Comparison of ENCODE assay signal across 14 mouse cellular contexts in the genomic region with DNA sequence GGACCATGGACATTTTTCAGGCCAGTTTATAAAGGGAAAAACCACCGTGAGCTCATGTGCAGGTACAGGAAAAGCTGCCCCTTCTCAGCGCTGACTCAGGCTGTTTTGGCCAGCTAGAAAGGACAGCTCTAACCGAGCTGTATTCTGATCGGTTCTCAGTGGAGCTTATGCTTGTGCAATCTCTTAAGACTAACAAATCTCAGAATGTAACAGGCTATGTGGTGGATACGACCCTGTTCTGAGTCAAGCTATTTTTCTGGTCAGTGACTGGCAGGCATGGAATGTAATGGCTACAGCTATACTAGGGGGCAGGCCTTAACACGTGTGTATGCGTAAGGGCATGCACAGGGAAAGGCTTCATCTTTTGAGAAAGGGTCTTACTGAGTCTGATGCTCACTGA. TPM values are rescaled to one million over a fixed set of nuclear protein-coding genes. Genes with fewer than 3 reads are reported as not detected.
DNase-seq lines count a peak whose midpoint lies in the region; ATAC-seq and TF ChIP-seq lines count a peak whose summit lies in the region.
"Had no signal": no experiment of that assay in that cellular context is flagged by ENCODE, and none has a peak within 500 bp of the region (broad histone marks: within the 10 kb centered on the region; RNA-seq: fewer than 3 reads in every experiment).

No protein-coding gene starts in this region.

- H3K4me2 ChIP-seq in heart, embryonic 12.5 days = peak overlapping the region; percentile 44; the same call in 1 of the 2 replicates
- H3K4me2 ChIP-seq in lung, embryonic 15.5 days = no peak overlapping the region
- peak overlapping the region; percentile 76 for H3K4me2 ChIP-seq in myocyte (ENCODE audit: low read depth)
- H3K4me2 ChIP-seq: limb, embryonic 15.5 days had no signal

- H3K4me1 ChIP-seq in heart, embryonic 12.5 days (replicated peaks) = peaks cover 24% of the 10 kb centered on the region
- peaks cover 26% of the 10 kb centered on the region for H3K4me1 ChIP-seq in lung, embryonic 15.5 days

- H3K9ac ChIP-seq in heart, embryonic 12.5 days = peak overlapping the region; percentile 32; the same call in 1 of the 2 replicates
- no peak overlapping the region for H3K9ac ChIP-seq in lung, embryonic 15.5 days
- H3K9ac ChIP-seq: limb, embryonic 15.5 days had no signal

- intact Hi-C loops in heart, postnatal 14 days (cut with DNase I) = no loop called here

- no peak for ATAC-seq in heart, embryonic 12.5 days (ENCODE audit: insufficient number of reproducible peaks, low FRiP score)
- no peak for ATAC-seq in lung, embryonic 15.5 days (ENCODE audit: borderline replicate concordance, extremely low read depth, low FRiP score, low TSS enrichment)
- ATAC-seq: Patski had no signal

- DNase-seq in heart, postnatal 14 days = no peak
- DNase-seq in lung, postnatal 25 days (ENCODE audit: low spot score) = no peak
- peak; percentile 91 for DNase-seq in NIH3T3 (ENCODE audit: low read depth)
- no peak for DNase-seq in ovary, adult 18-20 months (ENCODE audit: low spot score)
- DNase-seq: right cerebral cortex, adult 18-20 months; thymus, postnatal 4 days had no signal

- H3K4me3 ChIP-seq in heart, embryonic 12.5 days = no peak overlapping the region
- H3K4me3 ChIP-seq in lung, embryonic 15.5 days = no peak overlapping the region
- no peak overlapping the region for H3K4me3 ChIP-seq in myocyte
- H3K4me3 ChIP-seq: forebrain, embryonic 10.5 days; left cerebral cortex, adult 2 months; limb, embryonic 15.5 days had no signal

- WGBS in heart, embryonic 12.5 days = 51% methylated on average over 7 of the region's 7 CpGs
- 51% methylated on average over 7 of the region's 7 CpGs for WGBS in lung, embryonic 15.5 days

- no peaks in the 10 kb centered on the region for H3K9me3 ChIP-seq in heart, embryonic 12.5 days (replicated peaks)
- H3K9me3 ChIP-seq in lung, embryonic 15.5 days = no peaks in the 10 kb centered on the region
- H3K9me3 ChIP-seq: forebrain, embryonic 10.5 days; limb, embryonic 15.5 days had no signal

- H3ac ChIP-seq in myocyte (ENCODE audit: control insufficient read depth, insufficient read length) = no peak overlapping the region

- H3K27me3 ChIP-seq in heart, embryonic 12.5 days (replicated peaks) = no peaks in the 10 kb centered on the region
- H3K27me3 ChIP-seq in lung, embryonic 15.5 days = no peaks in the 10 kb centered on the region
- H3K27me3 ChIP-seq in myocyte (ENCODE audit: control insufficient read depth, insufficient read depth, insufficient read length) = no peaks in the 10 kb centered on the region
- H3K27me3 ChIP-seq: CH12.LX; limb, embryonic 15.5 days; Patski had no signal

- H3K79me2 ChIP-seq in myocyte (ENCODE audit: control insufficient read depth, insufficient read depth) = peaks cover 55% of the 10 kb centered on the region

- H3K27ac ChIP-seq in heart, embryonic 12.5 days (ENCODE audit: poor library complexity, severe bottlenecking) = peak overlapping the region; percentile 77
- peak overlapping the region; percentile 47; the same call in 1 of the 2 replicates for H3K27ac ChIP-seq in lung, embryonic 15.5 days
- H3K27ac ChIP-seq: forebrain, embryonic 10.5 days; left cerebral cortex, adult 2 months; limb, embryonic 15.5 days had no signal

- no peak for TF ChIP-seq POLR2A in myocyte (IDR thresholded peaks at IDR 0.05; ENCODE audit: insufficient read length, low read depth)

- H3K36me3 ChIP-seq in heart, embryonic 12.5 days = peaks cover 6% of the 10 kb centered on the region; the same call in 1 of the 2 replicates
- H3K36me3 ChIP-seq in lung, embryonic 15.5 days = no peaks in the 10 kb centered on the region
- H3K36me3 ChIP-seq in myocyte (ENCODE audit: control insufficient read depth, insufficient read depth) = no peaks in the 10 kb centered on the region
- H3K36me3 ChIP-seq: forebrain, embryonic 10.5 days; limb, embryonic 15.5 days had no signal

TF ChIP-seq in myocyte, 11 proteins besides CTCF, POLR2A, EP300 and RAD21:
- TF ChIP-seq CEBPB (IDR thresholded peaks at IDR 0.05; ENCODE audit: insufficient read depth, poor library complexity, severe bottlenecking) (peak; percentile 89), MAX (IDR thresholded peaks at IDR 0.05; ENCODE audit: low read depth) (no peak), MYOG (IDR thresholded peaks at IDR 0.05; ENCODE audit: control insufficient read depth in 1 of 3, insufficient read depth in 1 of 3, insufficient read length in 2 of 3, low read depth in 2 of 3) (no peak), POLR2AphosphoS2 (IDR thresholded peaks at IDR 0.05; ENCODE audit: insufficient read length, low read depth) (no peak), MYOD1 (IDR thresholded peaks at IDR 0.05; ENCODE audit: control insufficient read depth in 1 of 3, insufficient read length in 2 of 3, low read depth in 2 of 3) (no peak)
TF ChIP-seq in myocyte: peak in this region for 1.

RNA-seq across cellular contexts. Expression of gene Lclat1, which starts 4.3 kb away (rescaled TPM):
- polyA plus RNA-seq in heart, embryonic 12.5 days (2016; fragmentation: Nextera tagmentation; extraction: Ambion mirVana) = 47.0 and 51.3 TPM in 2 replicates
- 100 to 1,000 TPM; 103 to 126 TPM for total RNA-seq in heart, postnatal 14 days (2021)
- 12.4 and 13.4 TPM in 2 replicates for polyA plus RNA-seq in lung, embryonic 15.5 days (2015; fragmentation: Nextera tagmentation; extraction: Ambion mirVana)
- 27.2 TPM for polyA plus RNA-seq in myocyte (2012; fragmentation: generic; extraction: Trizol)
